Mouse (Mus musculus): ENCODE results near the gene Il6st. TPM values are rescaled to one million over a fixed set of nuclear protein-coding genes. Genes with fewer than 3 reads are reported as not detected.
"Not testable (repeated sequence)": the region's sequence is repeated elsewhere in the genome, so short reads cannot be mapped to it uniquely, and the experiment has no call there.

The Il6st gene
- 100 to 1,000 TPM in 1 of 4 experiments, 10 to 100 TPM in 3; 87.6 to 105 (median 97.0) TPM for total RNA-seq (2022)

GRCm38 (mm10) chr13:112463868-112464625 is at the start of gene Il6st:
TSS of gene Il6st (plus strand) at chr13:112464070.
- DNase-seq (ENCODE audit: low spot score in 2 of 2), result peak; percentile 89 to 91

- no peak for DNase-seq (ENCODE audit: low spot score in 2 of 2)
Observed at GRCm38 (mm10) chr13:112415896-112416295, 48.0 kb upstream of the Il6st start.

GRCm38 (mm10) chr13:112416410-112417162 is 47.3 kb upstream of the Il6st start:
- no peak for DNase-seq (ENCODE audit: low spot score in 2 of 2)

GRCm38 (mm10) chr13:112417163-112417523 is 46.7 kb upstream of the Il6st start:
- DNase-seq (ENCODE audit: low spot score in 2 of 2), result no peak

- DNase-seq (ENCODE audit: low spot score in 2 of 2), result no peak
Observed at GRCm38 (mm10) chr13:112417861-112418423, 45.9 kb upstream of the Il6st start.

GRCm38 (mm10) chr13:112418595-112418994 is 45.3 kb upstream of the Il6st start:
- DNase-seq (ENCODE audit: low spot score in 2 of 2), result no peak

- no peak for DNase-seq (ENCODE audit: low spot score in 2 of 2)
Observed at GRCm38 (mm10) chr13:112424212-112424611, 39.7 kb upstream of the Il6st start.

GRCm38 (mm10) chr13:112424635-112425034 is 39.2 kb upstream of the Il6st start:
- DNase-seq (ENCODE audit: low spot score in 2 of 2), result no peak

- no peak for DNase-seq (ENCODE audit: low spot score in 2 of 2)
Observed at GRCm38 (mm10) chr13:112425181-112425654, 38.7 kb upstream of the Il6st start.

GRCm38 (mm10) chr13:112426265-112427135 is 37.4 kb upstream of the Il6st start:
- DNase-seq (ENCODE audit: low spot score in 2 of 2), result no peak

GRCm38 (mm10) chr13:112427136-112427470 is 36.8 kb upstream of the Il6st start:
- DNase-seq (ENCODE audit: low spot score in 2 of 2), result not testable (repeated sequence)

- DNase-seq (ENCODE audit: low spot score in 2 of 2), result no peak
Observed at GRCm38 (mm10) chr13:112427521-112427920, 36.3 kb upstream of the Il6st start.

GRCm38 (mm10) chr13:112433271-112433670 is 30.6 kb upstream of the Il6st start:
- DNase-seq (ENCODE audit: low spot score in 2 of 2), result no peak

- no peak for DNase-seq (ENCODE audit: low spot score in 2 of 2)
Observed at GRCm38 (mm10) chr13:112435241-112436075, 28.4 kb upstream of the Il6st start.

GRCm38 (mm10) chr13:112436288-112436687 is 27.6 kb upstream of the Il6st start:
- no peak for DNase-seq (ENCODE audit: low spot score in 2 of 2)

- no peak for DNase-seq (ENCODE audit: low spot score in 2 of 2)
Observed at GRCm38 (mm10) chr13:112438001-112438868, 25.6 kb upstream of the Il6st start.

- DNase-seq (ENCODE audit: low spot score in 2 of 2), result no peak
Observed at GRCm38 (mm10) chr13:112439105-112439818, 24.6 kb upstream of the Il6st start.

- peak in 1 of 2 experiments; percentile 19 for DNase-seq (ENCODE audit: low spot score in 2 of 2)
Observed at GRCm38 (mm10) chr13:112439917-112440361, 23.9 kb upstream of the Il6st start.

GRCm38 (mm10) chr13:112440668-112441067 is 23.2 kb upstream of the Il6st start:
- no peak for DNase-seq (ENCODE audit: low spot score in 2 of 2)

All from layer of hippocampus, adult 8-10 months (tissue).